In genomic region chr11:46312523-46313035, GRCm38 (mm10) we compare ENCODE assay signal across 8 mouse cellular contexts. TPM values are rescaled to one million over a fixed set of nuclear protein-coding genes. Genes with fewer than 3 reads are reported as not detected.
DNase-seq lines count a peak whose midpoint lies in the region; ATAC-seq and TF ChIP-seq lines count a peak whose summit lies in the region.

Gene Cyfip2, minus strand, starts transcription at chr11:46312859.

- WGBS in spleen, adult 2 months: 12% methylated on average over 14 of the region's 14 CpGs
- 5% methylated on average over 14 of the region's 14 CpGs for WGBS in embryonic facial prominence, embryonic 13.5 days
- WGBS in midbrain, embryonic 11.5 days: 4% methylated on average over 14 of the region's 14 CpGs

- peak within 1 kb of the TSS; percentile 96 for H3K4me3 ChIP-seq in spleen, adult 2 months (ENCODE audit: extremely low read depth, insufficient read depth, insufficient read length)
- peak within 1 kb of the TSS; percentile 67 for H3K4me3 ChIP-seq in embryonic facial prominence, embryonic 13.5 days
- H3K4me3 ChIP-seq in midbrain, embryonic 11.5 days (ENCODE audit: low read depth, low read length): peak within 1 kb of the TSS; percentile 74

- intact Hi-C loops in heart, postnatal 25 days (cut with DNase I): loop anchor here (5.0 kb wide), 1 partner anchor 35 kb away; no protein-coding TSS in a partner anchor

- ATAC-seq in embryonic facial prominence, embryonic 13.5 days (ENCODE audit: insufficient number of reproducible peaks, insufficient read depth, low FRiP score, low TSS enrichment, low read depth): no peak
- peak; percentile 28 for ATAC-seq in midbrain, embryonic 11.5 days (ENCODE audit: low FRiP score)

- no peak for DNase-seq in spleen, adult 2 months (ENCODE audit: low read depth in 1 of 2, low spot score in 2 of 2)
- DNase-seq in spleen, adult 12 weeks (ENCODE audit: low spot score): no peak
- DNase-seq in heart, postnatal 25 days (ENCODE audit: low spot score): no peak
- DNase-seq in layer of hippocampus, postnatal 25 days (ENCODE audit: extremely low spot score in 1 of 2, low spot score in 1 of 2): no peak
- no peak for DNase-seq in midbrain, embryonic 11.5 days (ENCODE audit: low spot score, missing footprints)
- DNase-seq in right cerebral cortex, adult 18-20 months: no peak
- no peak for DNase-seq in ovary, postnatal 14 days (ENCODE audit: low spot score)

- no peaks in the 10 kb centered on the region for H3K9me3 ChIP-seq in embryonic facial prominence, embryonic 13.5 days
- H3K9me3 ChIP-seq in midbrain, embryonic 11.5 days (ENCODE audit: control insufficient read depth, low read length): no peaks in the 10 kb centered on the region

- H3K27me3 ChIP-seq in spleen, adult 2 months (ENCODE audit: control insufficient read depth, insufficient read depth, low read length): no peaks in the 10 kb centered on the region
- H3K27me3 ChIP-seq in embryonic facial prominence, embryonic 13.5 days: peaks cover 16% of the 10 kb centered on the region
- H3K27me3 ChIP-seq in midbrain, embryonic 11.5 days (ENCODE audit: control insufficient read depth, insufficient read depth, low read length): no peaks in the 10 kb centered on the region

- peak within 1 kb of the TSS; percentile 94 for H3K27ac ChIP-seq in spleen, adult 2 months (ENCODE audit: insufficient read depth, low read length)
- H3K27ac ChIP-seq in embryonic facial prominence, embryonic 13.5 days: no peak within 1 kb of the TSS
- peak within 1 kb of the TSS; percentile 54 for H3K27ac ChIP-seq in midbrain, embryonic 11.5 days (ENCODE audit: low read depth, low read length)

- H3K4me2 ChIP-seq in embryonic facial prominence, embryonic 13.5 days: peak within 1 kb of the TSS; percentile 97
- peak within 1 kb of the TSS; percentile 95 for H3K4me2 ChIP-seq in midbrain, embryonic 11.5 days

- H3K36me3 ChIP-seq in spleen, adult 2 months (ENCODE audit: control insufficient read depth, insufficient read depth, low read length): no peaks in the 10 kb centered on the region
- H3K36me3 ChIP-seq in embryonic facial prominence, embryonic 13.5 days: no peaks in the 10 kb centered on the region
- H3K36me3 ChIP-seq in midbrain, embryonic 11.5 days (ENCODE audit: control insufficient read depth, insufficient read depth, low read length): no peaks in the 10 kb centered on the region

- H3K4me1 ChIP-seq in spleen, adult 2 months (ENCODE audit: control insufficient read depth, insufficient read depth, insufficient read length): peaks cover 32% of the 10 kb centered on the region; the same call in 1 of the 2 replicates
- H3K4me1 ChIP-seq in embryonic facial prominence, embryonic 13.5 days: peaks cover 41% of the 10 kb centered on the region
- H3K4me1 ChIP-seq in midbrain, embryonic 11.5 days (ENCODE audit: control insufficient read depth, insufficient read depth, low read length): peaks cover 19% of the 10 kb centered on the region

- peak within 1 kb of the TSS; percentile 73 for H3K9ac ChIP-seq in embryonic facial prominence, embryonic 13.5 days
- peak within 1 kb of the TSS; percentile 86 for H3K9ac ChIP-seq in midbrain, embryonic 11.5 days (ENCODE audit: low read length)

- TF ChIP-seq POLR2A in spleen, adult 2 months (IDR thresholded peaks at IDR 0.05; ENCODE audit: low read depth, low read length): no peak

- no peak for TF ChIP-seq CTCF in spleen, adult 2 months (IDR thresholded peaks at IDR 0.05; ENCODE audit: extremely low read depth, insufficient read depth, insufficient read length, insufficient replicate concordance)

RNA-seq across cellular contexts. Expression of gene Cyfip2, which starts in this region (rescaled TPM):
- 41.4 and 43.1 TPM in 2 replicates for polyA plus RNA-seq in spleen, adult 2 months (2012; rRNA removed)
- 8.9 and 10.4 TPM in 2 replicates for polyA plus RNA-seq in embryonic facial prominence, embryonic 13.5 days (2015; fragmentation: Nextera tagmentation; extraction: Ambion mirVana)
- 10 to 100 TPM; 54.1 to 55.3 TPM for total RNA-seq in heart, postnatal 25 days (2021)
- total RNA-seq in layer of hippocampus, postnatal 25 days (2021): 100 to 1,000 TPM; 483 to 493 TPM
- 34.0 and 40.4 TPM in 2 replicates for polyA plus RNA-seq in midbrain, embryonic 11.5 days (2014; fragmentation: Nextera tagmentation; extraction: Ambion mirVana)

Comparison
In these comparisons a context has a peak if more than half of its experiments do, and no peak if none do; other contexts are left out.
1. RNA of gene Cyfip2 (total RNA-seq): 483 to 493 TPM in layer of hippocampus, postnatal 25 days; 54.1 to 55.3 TPM in heart, postnatal 25 days; every median in the first group is over 4 times any median in the second.
2. Peak in every context shown above with its lines, with median percentiles within 50 percentile points of each other: H3K4me3 ChIP-seq.